Mouse (Mus musculus) heart, embryonic 16.5 days (tissue): Measurements from ENCODE around the gene Abhd14a. TPM values are rescaled to one million over a fixed set of nuclear protein-coding genes. Genes with fewer than 3 reads are reported as not detected.

Source experiments
- ATAC-seq: fragments of 200-750 bp; cut with Nextera tagmentation; replicated peaks from 2 replicates; pipeline ENCODE4 v1.8.0; 2017; ENCODE audit warnings: moderate number of reproducible peaks; ENCODE audit not compliant: insufficient read depth, low FRiP score; ENCODE audit errors: extremely low read depth
- H3K27ac ChIP-seq: fragments of 300-500 bp; sonication (generic); 2 replicates; pipeline ENCODE4 v1.5.1; 2014; ENCODE audit warnings: mild to moderate bottlenecking, low read length, control low read depth, moderate library complexity
- H3K27me3 ChIP-seq: fragments of 300-500 bp; sonication (generic); 2 replicates; pipeline ENCODE4 v1.6.1; 2014; ENCODE audit warnings: low read length, mixed read lengths; ENCODE audit not compliant: control insufficient read depth, insufficient read depth
- H3K36me3 ChIP-seq: fragments of 300-500 bp; sonication (generic); 2 replicates; pipeline ENCODE4 v1.6.1; 2014; ENCODE audit not compliant: control insufficient read depth, insufficient read depth
- H3K4me1 ChIP-seq: fragments of 300-500 bp; sonication (generic); 2 replicates; pipeline ENCODE4 v1.6.1; 2014; ENCODE audit warnings: low read length, mixed read lengths; ENCODE audit not compliant: control insufficient read depth, insufficient read depth
- H3K4me2 ChIP-seq: fragments of 300-500 bp; sonication (generic); 2 replicates; pipeline ENCODE4 v1.6.1; 2014; ENCODE audit warnings: low read depth, mild to moderate bottlenecking, control low read depth, low read length
- H3K4me3 ChIP-seq: fragments of 300-500 bp; sonication (generic); 2 replicates; pipeline ENCODE4 v1.5.1; 2014; ENCODE audit warnings: mild to moderate bottlenecking, control low read depth, low read length
- H3K9ac ChIP-seq: fragments of 300-500 bp; sonication (generic); 2 replicates; pipeline ENCODE4 v1.6.1; 2014; ENCODE audit warnings: low read length, control low read depth
- H3K9me3 ChIP-seq: fragments of 300-500 bp; sonication (generic); replicated peaks from 2 replicates; pipeline ENCODE4 v1.6.1; 2016; ENCODE audit warnings: low read length; ENCODE audit not compliant: control insufficient read depth
- WGBS: fragments of 180-500 bp; shearing (Covaris S2); extraction: QIAGEN DNeasy Blood & Tissue Kit; methylation state at CpG from one replicate; pipeline ENCODE4 v1.1.7; 2014; 5-methylcytosine and 5-hydroxymethylcytosine counted together
- polyA plus RNA-seq: library from polyadenylated mRNA; unstranded; fragments of >200 nt; fragmentation: Nextera tagmentation; extraction: Ambion mirVana; gene quantifications from 2 replicates; pipeline ENCODE4 v1.2.1, GENCODE M21; 2015

Gene Abhd14a
- polyA plus RNA-seq, 1 experiment from 2014 or later, result 60.5 TPM

DNA sequence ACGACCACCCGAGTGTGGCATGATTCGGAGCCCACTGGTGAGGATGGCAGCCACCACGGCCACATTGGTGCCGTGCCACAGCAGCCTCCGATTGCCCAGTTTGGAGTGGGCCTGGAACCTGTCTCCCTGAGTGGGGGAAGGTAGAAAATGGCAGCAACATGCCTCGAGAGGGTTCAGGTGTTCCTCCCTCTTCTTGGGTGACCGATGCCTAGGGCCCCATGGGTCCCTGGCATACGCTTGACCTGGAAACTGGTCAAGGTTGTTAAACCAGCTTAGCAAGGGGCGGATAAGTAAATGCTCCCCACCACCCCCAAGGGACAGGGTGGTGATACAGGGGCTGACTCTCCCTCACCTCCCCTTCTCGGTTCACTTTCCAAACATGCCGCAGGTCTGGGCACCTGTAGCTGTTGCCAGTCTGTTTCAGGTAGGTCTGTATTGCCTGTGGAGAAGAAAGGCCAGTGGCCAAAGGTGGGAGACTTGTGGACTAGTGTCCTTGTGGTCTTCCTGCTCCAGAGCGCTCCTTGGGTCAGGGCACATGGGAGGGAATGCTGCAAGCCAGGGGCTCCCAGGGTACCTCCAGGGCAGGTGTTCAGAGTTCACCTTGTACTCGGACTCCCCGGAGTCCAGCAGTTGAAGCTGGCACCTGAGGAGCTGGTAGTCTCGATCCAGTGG lies 25.7 kb upstream of the Abhd14a start:
- Histone ChIP-seq H3K4me3 (no peak overlapping the region), H3K27me3 (no peaks in the 10 kb centered on the region), H3K27ac (no peak overlapping the region), H3K4me1 (peaks cover 26% of the 10 kb centered on the region), H3K9ac (no peak overlapping the region), H3K4me2 (no peak overlapping the region), H3K9me3 (no peaks in the 10 kb centered on the region), H3K36me3 (no peaks in the 10 kb centered on the region)
- no peak for ATAC-seq
- 91% methylated on average over 16 of the region's 16 CpGs for WGBS

DNA sequence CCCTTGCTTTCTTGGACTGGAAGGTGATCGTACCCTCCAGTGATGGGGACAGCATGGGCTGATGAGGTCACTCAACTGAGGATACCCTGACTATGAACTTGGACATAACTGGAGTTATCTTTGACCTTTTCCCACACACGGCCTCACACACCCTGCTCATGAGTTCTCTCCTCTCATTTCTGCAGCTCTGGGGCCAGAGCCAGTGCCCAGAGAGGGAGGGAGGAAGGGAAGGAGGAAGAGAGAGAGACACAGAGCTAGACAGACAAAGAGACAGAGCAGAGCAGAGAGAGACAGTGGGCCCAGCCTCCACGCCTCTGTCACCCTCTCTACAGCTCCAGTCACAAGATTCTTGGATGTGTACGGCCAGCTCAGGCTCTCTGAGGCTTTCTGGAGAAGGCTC lies 24.8 kb upstream of the Abhd14a start:
- Histone ChIP-seq H3K9ac (no peak overlapping the region), H3K4me2 (no peak overlapping the region), H3K27ac (peak overlapping the region; percentile 20; the same call in 1 of the 2 replicates), H3K4me1 (peaks cover 19% of the 10 kb centered on the region), H3K27me3 (no peaks in the 10 kb centered on the region), H3K9me3 (no peaks in the 10 kb centered on the region), H3K36me3 (no peaks in the 10 kb centered on the region), H3K4me3 (no peak overlapping the region)
- WGBS, result 54% methylated on average over 4 of the region's 4 CpGs
- ATAC-seq, result no peak

GRCm38 (mm10) chr9:106471892-106472291 lies 24.4 kb upstream of the Abhd14a start:
- no peaks in the 10 kb centered on the region for H3K36me3 ChIP-seq
- 0 out of 2 replicates have a peak overlapping the region, but pooled peaks have one; percentile 29 for H3K4me2 ChIP-seq
- no peak overlapping the region for H3K9ac ChIP-seq
- no peak overlapping the region for H3K4me3 ChIP-seq
- WGBS, result 17% methylated on average over 5 of the region's 5 CpGs
- H3K4me1 ChIP-seq, result peaks cover 19% of the 10 kb centered on the region
- no peaks in the 10 kb centered on the region for H3K9me3 ChIP-seq
- ATAC-seq, result 0 out of 2 replicates have a peak, but pooled peaks have one; percentile 3
- no peaks in the 10 kb centered on the region for H3K27me3 ChIP-seq
- H3K27ac ChIP-seq, result no peak overlapping the region

- Histone ChIP-seq H3K9ac (no peak overlapping the region), H3K4me1 (peaks cover 13% of the 10 kb centered on the region), H3K4me2 (0 out of 2 replicates have a peak overlapping the region, but pooled peaks have one; percentile 29), H3K36me3 (no peaks in the 10 kb centered on the region), H3K27ac (no peak overlapping the region), H3K27me3 (0 out of 2 replicates have a peak, but pooled peaks cover under 1% of the 10 kb centered on the region), H3K4me3 (no peak overlapping the region), H3K9me3 (no peaks in the 10 kb centered on the region)
- WGBS, result 66% methylated on average over 14 of the region's 14 CpGs
- no peak for ATAC-seq
These were observed 23.7 kb upstream of the Abhd14a start for GRCm38 (mm10) chr9:106470991-106471750.

- no peak overlapping the region for H3K4me3 ChIP-seq
- 53% methylated on average over 9 of the region's 9 CpGs for WGBS
- ATAC-seq, result no peak
- no peak overlapping the region for H3K27ac ChIP-seq
- H3K9me3 ChIP-seq, result no peaks in the 10 kb centered on the region
- H3K27me3 ChIP-seq, result 0 out of 2 replicates have a peak, but pooled peaks cover 3% of the 10 kb centered on the region
- H3K9ac ChIP-seq, result no peak overlapping the region
- peaks cover 10% of the 10 kb centered on the region for H3K4me1 ChIP-seq
- no peak overlapping the region for H3K4me2 ChIP-seq
- no peaks in the 10 kb centered on the region for H3K36me3 ChIP-seq
These were observed 22.3 kb upstream of the Abhd14a start for GRCm38 (mm10) chr9:106469776-106470175.

DNA sequence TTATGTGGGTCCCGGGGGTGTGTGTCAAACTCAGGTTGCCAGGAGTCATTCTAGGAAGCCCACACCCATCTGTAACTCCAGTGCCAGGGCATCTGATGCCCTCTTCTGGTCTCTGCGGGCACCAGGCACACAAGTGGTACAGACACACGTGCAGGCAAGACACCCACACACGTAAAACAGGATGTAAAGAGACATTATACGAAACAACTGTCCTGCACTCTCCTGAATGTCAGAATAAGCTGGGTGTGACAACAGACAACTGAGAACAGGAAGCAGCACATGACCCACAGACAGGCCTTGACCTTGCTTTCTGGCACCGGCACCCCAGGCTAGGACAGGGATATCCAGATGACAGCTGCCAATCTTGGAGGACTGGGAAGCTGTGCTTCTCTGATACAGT lies 21.8 kb upstream of the Abhd14a start:
- H3K27ac ChIP-seq, result no peak overlapping the region
- H3K36me3 ChIP-seq, result no peaks in the 10 kb centered on the region
- no peak overlapping the region for H3K4me2 ChIP-seq
- peaks cover 10% of the 10 kb centered on the region for H3K4me1 ChIP-seq
- H3K9me3 ChIP-seq, result no peaks in the 10 kb centered on the region
- peaks cover 6% of the 10 kb centered on the region; the same call in 1 of the 2 replicates for H3K27me3 ChIP-seq
- H3K9ac ChIP-seq, result no peak overlapping the region
- WGBS, result 60% methylated on average over 6 of the region's 6 CpGs
- no peak overlapping the region for H3K4me3 ChIP-seq
- ATAC-seq, result no peak

GRCm38 (mm10) chr9:106467746-106468145 lies 20.3 kb upstream of the Abhd14a start:
- no peaks in the 10 kb centered on the region for H3K9me3 ChIP-seq
- H3K4me2 ChIP-seq, result no peak overlapping the region
- no peak overlapping the region for H3K9ac ChIP-seq
- no peak overlapping the region for H3K27ac ChIP-seq
- H3K4me3 ChIP-seq, result no peak overlapping the region
- no peak for ATAC-seq
- H3K27me3 ChIP-seq, result peaks cover 6% of the 10 kb centered on the region; the same call in 1 of the 2 replicates
- peaks cover 12% of the 10 kb centered on the region for H3K36me3 ChIP-seq
- peaks cover 10% of the 10 kb centered on the region for H3K4me1 ChIP-seq
- 82% methylated on average over 7 of the region's 7 CpGs for WGBS

DNA sequence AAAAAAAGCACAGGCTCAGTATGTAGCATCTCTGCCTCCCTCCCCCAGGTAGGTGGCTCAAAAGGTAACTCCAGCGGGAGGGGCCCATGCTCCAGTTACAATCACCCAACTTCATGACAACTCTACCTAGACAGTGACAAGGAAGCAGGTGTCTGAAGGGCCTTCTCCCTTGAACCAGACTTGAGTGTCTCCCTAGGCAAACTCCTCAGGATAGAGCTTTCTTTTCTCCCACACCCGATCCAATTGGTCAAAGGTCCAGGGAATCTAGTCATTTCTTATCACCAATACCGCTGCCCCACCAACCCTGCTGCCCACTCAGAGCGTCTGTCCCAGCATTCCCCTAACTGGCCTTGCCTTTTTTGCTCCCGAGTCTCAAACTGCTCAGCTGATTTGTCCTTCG lies 19.2 kb upstream of the Abhd14a start:
- 76% methylated on average over 6 of the region's 6 CpGs for WGBS
- Histone ChIP-seq H3K4me2 (no peak overlapping the region), H3K27me3 (peaks cover 6% of the 10 kb centered on the region; the same call in 1 of the 2 replicates), H3K36me3 (peaks cover 18% of the 10 kb centered on the region), H3K27ac (no peak overlapping the region), H3K4me3 (no peak overlapping the region), H3K4me1 (peaks cover 10% of the 10 kb centered on the region), H3K9me3 (no peaks in the 10 kb centered on the region), H3K9ac (no peak overlapping the region)
- ATAC-seq, result no peak
